Mouse (Mus musculus) limb, embryonic 11.5 days (tissue): Measurements from ENCODE around the gene Cript. TPM values are rescaled to one million over a fixed set of nuclear protein-coding genes. Genes with fewer than 3 reads are reported as not detected.

ENCODE experiments used
- ATAC-seq: fragments of 200-750 bp; cut with Nextera tagmentation; 2 replicates; pipeline ENCODE4 v1.8.0; 2017; ENCODE audit warnings: low read depth; ENCODE audit not compliant: insufficient number of reproducible peaks, low FRiP score, low TSS enrichment
- DNase-seq: peaks from one replicate; pipeline ENCODE4 v3.0.0-alpha.2; 2015; ENCODE audit warnings: low spot score
- H3K27ac ChIP-seq: fragments of 300-500 bp; sonication (generic); replicated peaks from 2 replicates; pipeline ENCODE4 v1.5.1; 2014; ENCODE audit warnings: low read depth, mild to moderate bottlenecking, low read length
- H3K27me3 ChIP-seq: fragments of 300-500 bp; sonication (generic); 2 replicates; pipeline ENCODE4 v1.6.1; 2014; ENCODE audit warnings: mild to moderate bottlenecking, low read length, mixed read lengths; ENCODE audit not compliant: control insufficient read depth, insufficient read depth
- H3K36me3 ChIP-seq: fragments of 300-500 bp; sonication (generic); 2 replicates; pipeline ENCODE4 v1.6.1; 2014; ENCODE audit warnings: mild to moderate bottlenecking, low read length, moderate library complexity, mixed read lengths; ENCODE audit not compliant: control insufficient read depth, insufficient read depth
- H3K4me1 ChIP-seq: fragments of 300-500 bp; sonication (generic); 2 replicates; pipeline ENCODE4 v1.6.1; 2014; ENCODE audit warnings: low read length, mixed read lengths; ENCODE audit not compliant: control insufficient read depth, insufficient read depth
- H3K4me2 ChIP-seq: fragments of 300-500 bp; sonication (generic); 2 replicates; pipeline ENCODE4 v1.6.1; 2014; ENCODE audit warnings: low read depth, mild to moderate bottlenecking, moderate library complexity; ENCODE audit not compliant: severe bottlenecking
- H3K4me3 ChIP-seq: fragments of 300-500 bp; sonication (generic); 2 replicates; pipeline ENCODE4 v1.5.1; 2014; ENCODE audit warnings: low read depth, low read length
- H3K9ac ChIP-seq: fragments of 300-500 bp; sonication (generic); 2 replicates; pipeline ENCODE4 v1.6.1; 2014; ENCODE audit warnings: mild to moderate bottlenecking, low read length
- H3K9me3 ChIP-seq: fragments of 300-500 bp; sonication (generic); 2 replicates; pipeline ENCODE4 v1.6.1; 2016; ENCODE audit warnings: low read length; ENCODE audit not compliant: control insufficient read depth
- WGBS: fragments of 180-500 bp; shearing (Covaris S2); extraction: QIAGEN DNeasy Blood & Tissue Kit; methylation state at CpG from one replicate; pipeline ENCODE4 v1.1.7; 2014; 5-methylcytosine and 5-hydroxymethylcytosine counted together
- polyA plus RNA-seq: library from polyadenylated mRNA; unstranded; fragments of >200 nt; fragmentation: Nextera tagmentation; extraction: Ambion mirVana; gene quantifications from 2 replicates; pipeline ENCODE4 v1.2.1, GENCODE M21; 2014

Gene Cript
- polyA plus RNA-seq: 133 and 148 TPM in 2 replicates

DNA sequence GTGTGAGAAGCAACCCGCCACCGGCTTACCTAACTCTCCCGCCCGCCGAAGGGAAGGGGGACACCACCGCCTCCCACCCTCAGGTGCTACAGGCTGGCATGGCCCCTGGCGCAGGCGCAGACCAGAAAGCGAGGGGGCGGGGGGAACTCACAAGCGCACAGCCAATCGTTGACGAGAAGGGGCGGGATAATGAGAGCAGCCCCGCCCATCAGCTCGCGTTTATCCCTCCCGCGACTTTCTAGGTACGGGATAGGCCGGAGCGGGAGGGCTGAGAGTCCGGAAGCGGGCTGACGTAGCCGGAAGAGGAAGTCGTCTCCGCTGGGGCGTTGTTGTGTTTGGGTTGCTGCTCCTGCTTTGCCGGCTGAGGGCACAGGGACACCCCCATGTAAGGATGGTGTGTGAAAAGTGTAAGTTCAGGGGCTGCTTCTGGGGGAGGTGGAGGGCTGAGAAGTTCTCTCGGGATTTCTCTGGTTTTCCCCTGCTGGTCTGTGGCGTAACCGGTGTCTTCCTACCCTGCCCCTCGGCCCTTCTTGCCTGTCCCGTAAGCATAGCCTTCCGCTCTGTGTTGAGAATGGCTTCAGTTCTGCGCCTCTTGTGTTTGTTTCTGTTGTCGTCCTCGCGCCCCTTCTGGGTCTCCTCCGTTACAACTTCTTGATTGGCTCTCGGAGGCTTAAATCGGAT lies at the start of gene Cript, which contains the start of gene Pigf:
Gene Cript (plus strand): TSS at position 282 of the 681 bp plus-strand sequence.
Gene Pigf (minus strand): TSS at position 138 of the 681 bp plus-strand sequence.
- Histone ChIP-seq H3K4me2 (peak within 1 kb of the TSS; percentile 76), H3K4me3 (peak within 1 kb of the TSS; percentile 78), H3K4me1 (no peaks in the 10 kb centered on the region), H3K27ac (no peak within 1 kb of the TSS), H3K9me3 (no peaks in the 10 kb centered on the region), H3K9ac (peak within 1 kb of the TSS; percentile 65), H3K36me3 (no peaks in the 10 kb centered on the region; the same call in 1 of the 2 replicates), H3K27me3 (no peaks in the 10 kb centered on the region)
- DNase-seq (peak; percentile 98), ATAC-seq (peak; percentile 99)
- under 1% methylated on average over 43 of the region's 43 CpGs for WGBS

DNA sequence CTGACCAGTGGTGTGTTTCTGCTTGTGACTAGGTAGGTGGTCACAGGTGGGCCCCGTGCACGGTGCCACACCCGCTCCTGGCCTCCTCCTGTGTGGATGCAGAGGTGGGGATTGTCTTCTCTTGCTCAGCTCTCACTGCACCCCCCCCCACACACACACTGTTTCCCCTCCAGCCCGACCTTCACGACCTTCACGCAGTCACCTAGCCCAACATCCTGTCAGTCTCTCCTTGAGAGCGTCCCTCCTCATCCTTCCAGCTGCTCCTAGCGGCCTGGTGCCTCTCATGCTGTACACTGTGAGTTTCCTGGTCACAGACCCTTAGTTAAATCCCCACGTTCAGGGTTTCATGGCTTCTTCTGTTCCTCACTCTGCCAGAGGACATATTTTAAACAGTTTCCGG lies 49.0 kb upstream of the Cript start:
- no peak for DNase-seq

GRCm38 (mm10) chr17:86978496-86978895 lies 46.9 kb upstream of the Cript start:
- DNase-seq (no peak), ATAC-seq (no peak)
- 96% methylated on average over 6 of the region's 6 CpGs for WGBS
- no peak overlapping the region for H3K4me3 ChIP-seq
- no peaks in the 10 kb centered on the region for H3K4me1 ChIP-seq
- no peak overlapping the region for H3K4me2 ChIP-seq
- H3K27me3 ChIP-seq: no peaks in the 10 kb centered on the region
- no peaks in the 10 kb centered on the region for H3K9me3 ChIP-seq
- no peak overlapping the region for H3K27ac ChIP-seq
- no peak overlapping the region for H3K9ac ChIP-seq
- H3K36me3 ChIP-seq: peaks cover 3% of the 10 kb centered on the region

More for the DNA sequence above, 49.0 kb upstream of the Cript start:
- Histone ChIP-seq H3K4me1 (no peaks in the 10 kb centered on the region), H3K27me3 (no peaks in the 10 kb centered on the region), H3K36me3 (peaks cover 3% of the 10 kb centered on the region), H3K27ac (no peak overlapping the region), H3K4me2 (no peak overlapping the region), H3K4me3 (no peak overlapping the region), H3K9me3 (no peaks in the 10 kb centered on the region), H3K9ac (no peak overlapping the region)
- no peak for ATAC-seq
- WGBS: 74% methylated on average over 10 of the region's 10 CpGs

- H3K36me3 ChIP-seq: peaks cover 2% of the 10 kb centered on the region
- DNase-seq (no peak), ATAC-seq (no peak)
- no peak overlapping the region for H3K9ac ChIP-seq
- H3K9me3 ChIP-seq: no peaks in the 10 kb centered on the region
- no peak overlapping the region for H3K4me3 ChIP-seq
- no peaks in the 10 kb centered on the region for H3K27me3 ChIP-seq
- WGBS: 88% methylated on average over 1 of the region's 1 CpGs
- no peak overlapping the region for H3K27ac ChIP-seq
- no peaks in the 10 kb centered on the region for H3K4me1 ChIP-seq
- H3K4me2 ChIP-seq: no peak overlapping the region
Observed at GRCm38 (mm10) chr17:86981205-86981604, 44.1 kb upstream of the Cript start.

DNA sequence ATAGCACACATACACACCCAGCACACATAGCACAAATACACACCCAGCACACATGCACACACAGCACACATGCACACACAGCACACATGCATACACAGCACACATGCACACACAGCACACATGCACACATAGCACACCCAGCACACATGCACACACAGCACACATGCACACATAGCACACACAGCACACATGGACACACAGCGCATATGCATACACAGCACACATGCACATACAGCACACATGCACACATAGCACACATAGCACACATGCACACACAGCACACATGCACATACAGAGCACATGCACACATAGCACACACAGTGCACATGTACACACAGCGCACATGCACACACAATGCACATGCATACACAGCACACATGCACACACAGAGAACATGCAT lies 43.6 kb upstream of the Cript start:
- no peaks in the 10 kb centered on the region; the same call in none of the 2 replicates for H3K36me3 ChIP-seq

GRCm38 (mm10) chr17:86982497-86982896 lies 42.9 kb upstream of the Cript start:
- Histone ChIP-seq H3K36me3 (no peaks in the 10 kb centered on the region; the same call in none of the 2 replicates), H3K9ac (no peak overlapping the region), H3K4me3 (no peak overlapping the region), H3K4me2 (no peak overlapping the region), H3K9me3 (no peaks in the 10 kb centered on the region), H3K27ac (no peak overlapping the region), H3K27me3 (no peaks in the 10 kb centered on the region), H3K4me1 (no peaks in the 10 kb centered on the region)
- ATAC-seq (no peak), DNase-seq (no peak)
- WGBS: 71% methylated on average over 9 of the region's 9 CpGs

More for the DNA sequence above, 43.6 kb upstream of the Cript start:
- WGBS: 97% methylated on average over 2 of the region's 2 CpGs
- Histone ChIP-seq H3K9ac (no peak overlapping the region), H3K9me3 (no peaks in the 10 kb centered on the region), H3K4me1 (no peaks in the 10 kb centered on the region), H3K4me3 (no peak overlapping the region), H3K27me3 (no peaks in the 10 kb centered on the region), H3K4me2 (no peak overlapping the region), H3K27ac (no peak overlapping the region)
- ATAC-seq (no peak), DNase-seq (no peak)

GRCm38 (mm10) chr17:86986449-86987138 lies 38.8 kb upstream of the Cript start:
- Histone ChIP-seq H3K9ac (no peak overlapping the region), H3K9me3 (no peaks in the 10 kb centered on the region), H3K4me2 (no peak overlapping the region), H3K4me3 (no peak overlapping the region), H3K27me3 (no peaks in the 10 kb centered on the region), H3K27ac (no peak overlapping the region), H3K4me1 (no peaks in the 10 kb centered on the region), H3K36me3 (no peaks in the 10 kb centered on the region; the same call in 1 of the 2 replicates)
- WGBS: 65% methylated on average over 17 of the region's 17 CpGs
- DNase-seq (no peak), ATAC-seq (no peak)

DNA sequence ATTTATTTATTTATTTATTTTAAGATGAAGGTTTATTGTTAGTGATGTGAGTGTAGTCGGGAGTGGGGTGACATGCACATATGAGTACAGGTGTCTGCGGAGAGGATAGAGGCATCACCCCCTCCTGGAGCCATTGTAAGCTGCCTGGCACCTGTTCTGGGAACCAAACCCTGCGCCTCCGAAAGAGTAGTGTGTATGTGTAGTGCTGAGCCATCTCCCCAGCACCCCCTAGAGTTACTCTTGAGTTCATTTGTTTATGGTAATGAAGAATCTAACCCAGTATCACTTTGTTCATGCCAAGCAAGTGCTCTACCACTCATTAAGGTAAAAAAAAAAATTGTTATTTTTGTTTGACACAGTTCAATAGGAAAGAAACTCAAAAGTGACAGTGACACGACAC lies 37.2 kb upstream of the Cript start:
- H3K36me3 ChIP-seq: no peaks in the 10 kb centered on the region; the same call in 1 of the 2 replicates
- no peaks in the 10 kb centered on the region for H3K27me3 ChIP-seq
- H3K9me3 ChIP-seq: no peaks in the 10 kb centered on the region
- WGBS: 90% methylated on average over 5 of the region's 5 CpGs
- H3K4me1 ChIP-seq: no peaks in the 10 kb centered on the region
- ATAC-seq (no peak), DNase-seq (no peak)
- no peak overlapping the region for H3K4me3 ChIP-seq
- H3K4me2 ChIP-seq: no peak overlapping the region
- H3K9ac ChIP-seq: no peak overlapping the region
- H3K27ac ChIP-seq: no peak overlapping the region
